Mouse (Mus musculus) MEL (cell line): ENCODE results near the gene Dcdc2b. TPM values are rescaled to one million over a fixed set of nuclear protein-coding genes. Genes with fewer than 3 reads are reported as not detected.

Experiments
- DNase-seq: peaks from one replicate; pipeline ENCODE4 v3.0.0; 2011; ENCODE audit warnings: low read depth, low spot score
- H3K27ac ChIP-seq: 2 replicates; pipeline ENCODE4 v1.5.1; 2012; ENCODE audit warnings: low read depth, mild to moderate bottlenecking, control low read depth, low read length, moderate library complexity; ENCODE audit not compliant: control insufficient read depth
- H3K27me3 ChIP-seq, 2 experiments: fragments of 150-350 bp in 1 of 2; sonication (generic) in 1 of 2; 2 replicates each; pipeline ENCODE4 v1.6.1; 2012; ENCODE audit warnings: low read length in 2 of 2, mild to moderate bottlenecking in 2 of 2, improper control_type of control experiment in 1 of 2, moderate library complexity in 1 of 2; ENCODE audit not compliant: insufficient read depth in 2 of 2, control insufficient read depth in 1 of 2
- H3K36me3 ChIP-seq, 2 experiments: 2 replicates each; pipeline ENCODE4 v1.6.1; 2012 to 2014; ENCODE audit warnings: low read length in 2 of 2, improper control_type of control experiment in 1 of 2, inconsistent platforms in 1 of 2, mild to moderate bottlenecking in 1 of 2; ENCODE audit not compliant: insufficient read depth in 2 of 2, control insufficient read depth in 1 of 2
- H3K4me1 ChIP-seq, 2 experiments: fragments of 150-350 bp in 1 of 2; sonication (generic) in 1 of 2; 2 replicates each; pipeline ENCODE4 v1.6.1; 2012; ENCODE audit warnings: low read length in 2 of 2, improper control_type of control experiment in 1 of 2, mild to moderate bottlenecking in 1 of 2; ENCODE audit not compliant: insufficient read depth in 2 of 2, control insufficient read depth in 1 of 2
- H3K4me3 ChIP-seq, 2 experiments: fragments of 150-350 bp in 1 of 2; sonication (generic) in 1 of 2; 2 replicates each; pipeline ENCODE4 v1.5.1; 2012; ENCODE audit warnings: low read depth in 2 of 2, low read length in 2 of 2, mild to moderate bottlenecking in 2 of 2, moderate library complexity in 2 of 2, control low read depth in 1 of 2, improper control_type of control experiment in 1 of 2; ENCODE audit not compliant: control insufficient read depth in 1 of 2, insufficient read depth in 1 of 2
- H3K79me2 ChIP-seq: 2 replicates; pipeline ENCODE4 v1.6.1; 2012; ENCODE audit warnings: mild to moderate bottlenecking, low read length, moderate library complexity; ENCODE audit not compliant: control insufficient read depth, poor library complexity, insufficient read depth
- H3K9ac ChIP-seq: 2 replicates; pipeline ENCODE4 v1.6.1; 2012; ENCODE audit warnings: low read depth, mild to moderate bottlenecking, control low read depth, low read length, moderate library complexity; ENCODE audit not compliant: control insufficient read depth, poor library complexity, severe bottlenecking
- H3K9me3 ChIP-seq: fragments of 150-350 bp; sonication (generic); replicated peaks from 2 replicates; pipeline ENCODE4 v1.6.1; 2012; ENCODE audit warnings: mild to moderate bottlenecking, low read length, improper control_type of control experiment, moderate library complexity; ENCODE audit not compliant: insufficient read depth
- BHLHE40 ChIP-seq: IDR thresholded peaks from 2 replicates; pipeline ENCODE4 v1.6.1; 2012; ENCODE audit warnings: low read depth, mild to moderate bottlenecking, inconsistent platforms, low read length, improper control_type of control experiment, borderline replicate concordance
- CHD1 ChIP-seq: IDR thresholded peaks from 2 replicates; pipeline ENCODE4 v1.6.1; 2012; ENCODE audit warnings: low read depth, mild to moderate bottlenecking, inconsistent platforms, low read length, improper control_type of control experiment
- CHD2 ChIP-seq: IDR thresholded peaks from 2 replicates; pipeline ENCODE4 v1.6.1; 2011; ENCODE audit warnings: low read length, improper control_type of control experiment
- CTCF ChIP-seq, 3 experiments: IDR thresholded peaks in 2 of 3; conservative IDR thresholded peaks in 1 of 3; 2 replicates each; pipeline ENCODE4 v1.5.1; 2011 to 2012; ENCODE audit warnings: low read length in 3 of 3, low read depth in 2 of 3, mild to moderate bottlenecking in 2 of 3, improper control_type of control experiment in 1 of 3, inconsistent platforms in 1 of 3, mixed read lengths in 1 of 3, moderate library complexity in 1 of 3; ENCODE audit not compliant: control insufficient read depth in 1 of 3, insufficient read depth in 1 of 3, poor library complexity in 1 of 3, severe bottlenecking in 1 of 3
- E2F4 ChIP-seq: IDR thresholded peaks from 2 replicates; pipeline ENCODE4 v1.6.1; 2011; ENCODE audit warnings: low read depth, low read length, improper control_type of control experiment, borderline replicate concordance
- ELF1 ChIP-seq: IDR thresholded peaks from 2 replicates; pipeline ENCODE4 v1.6.1; 2014; ENCODE audit warnings: low read depth, mild to moderate bottlenecking, inconsistent platforms, low read length, improper control_type of control experiment, moderate library complexity
- GABPA ChIP-seq: IDR thresholded peaks from 2 replicates; pipeline ENCODE4 v1.6.1; 2012; ENCODE audit warnings: low read depth, mild to moderate bottlenecking, inconsistent platforms, low read length, improper control_type of control experiment, moderate library complexity
- JUND ChIP-seq: IDR thresholded peaks from 2 replicates; pipeline ENCODE4 v1.6.1; 2011; ENCODE audit warnings: low read depth, mild to moderate bottlenecking, improper control_type of control experiment, low read length
- KAT2A ChIP-seq: conservative IDR thresholded peaks from 2 replicates; pipeline ENCODE4 v1.6.1; 2012; ENCODE audit warnings: low read depth, low read length, improper control_type of control experiment, inconsistent platforms
- MAFK ChIP-seq: IDR thresholded peaks from 2 replicates; pipeline ENCODE4 v1.6.1; 2011; ENCODE audit warnings: low read depth, mild to moderate bottlenecking, low read length, improper control_type of control experiment, borderline replicate concordance
- MAX ChIP-seq: IDR thresholded peaks from 2 replicates; pipeline ENCODE4 v1.6.1; 2011; ENCODE audit warnings: low read length, improper control_type of control experiment
- MAZ ChIP-seq: IDR thresholded peaks from 2 replicates; pipeline ENCODE4 v1.6.1; 2012; ENCODE audit warnings: low read depth, mild to moderate bottlenecking, inconsistent platforms, low read length, improper control_type of control experiment
- MXI1 ChIP-seq: IDR thresholded peaks from 2 replicates; pipeline ENCODE4 v1.6.1; 2011; ENCODE audit warnings: mild to moderate bottlenecking, low read depth, low read length, improper control_type of control experiment
- MYC ChIP-seq: IDR thresholded peaks from 2 replicates; pipeline ENCODE4 v1.6.1; 2011; ENCODE audit warnings: low read depth, mild to moderate bottlenecking, low read length, improper control_type of control experiment, moderate library complexity
- NRF1 ChIP-seq: IDR thresholded peaks from 2 replicates; pipeline ENCODE4 v1.6.1; 2014; ENCODE audit warnings: low read depth, mild to moderate bottlenecking, inconsistent platforms, low read length, improper control_type of control experiment, moderate library complexity; ENCODE audit not compliant: poor library complexity, insufficient read depth, severe bottlenecking
- RAD21 ChIP-seq: IDR thresholded peaks from 2 replicates; pipeline ENCODE4 v1.6.1; 2011; ENCODE audit warnings: mild to moderate bottlenecking, low read depth, low read length, improper control_type of control experiment
- RCOR1 ChIP-seq: IDR thresholded peaks from 2 replicates; pipeline ENCODE4 v1.6.1; 2012; ENCODE audit warnings: low read depth, mild to moderate bottlenecking, inconsistent platforms, low read length, improper control_type of control experiment
- SIN3A ChIP-seq: IDR thresholded peaks from 2 replicates; pipeline ENCODE4 v1.6.1; 2012; ENCODE audit warnings: low read length, improper control_type of control experiment, inconsistent platforms
- TAL1 ChIP-seq: IDR thresholded peaks from 2 replicates; pipeline ENCODE4 v1.6.1; 2012; ENCODE audit warnings: mild to moderate bottlenecking, inconsistent platforms, low read length, moderate library complexity, mixed read lengths
- TCF12 ChIP-seq: IDR thresholded peaks from 2 replicates; pipeline ENCODE4 v1.6.1; 2014; ENCODE audit warnings: low read depth, mild to moderate bottlenecking, inconsistent platforms, low read length, improper control_type of control experiment, moderate library complexity
- UBTF ChIP-seq: IDR thresholded peaks from 2 replicates; pipeline ENCODE4 v1.6.1; 2012; ENCODE audit warnings: low read depth, mild to moderate bottlenecking, inconsistent platforms, low read length, improper control_type of control experiment, moderate library complexity, borderline replicate concordance; ENCODE audit not compliant: insufficient read depth
- ZC3H11A ChIP-seq: IDR thresholded peaks from 2 replicates; pipeline ENCODE4 v1.6.1; 2012; ENCODE audit warnings: low read depth, mild to moderate bottlenecking, inconsistent platforms, low read length, improper control_type of control experiment
- ZKSCAN1 ChIP-seq: IDR thresholded peaks from 2 replicates; pipeline ENCODE4 v1.6.1; 2012; ENCODE audit warnings: low read depth, mild to moderate bottlenecking, inconsistent platforms, low read length, improper control_type of control experiment, moderate library complexity
- ZMIZ1 ChIP-seq: IDR thresholded peaks from 2 replicates; pipeline ENCODE4 v1.6.1; 2012; ENCODE audit warnings: low read depth, mild to moderate bottlenecking, inconsistent platforms, low read length, improper control_type of control experiment, moderate library complexity
- polyA plus RNA-seq, 2 experiments: library from polyadenylated mRNA; stranded (reverse) in 1 of 2; unstranded in 1 of 2; fragments of >175 nt in 1 of 2; fragments of >200 nt in 1 of 2; gene quantifications; 2 replicates each; pipeline versions ENCODE4 v1.2.1 to v1.2.4; 2012; ENCODE audit warnings: low replicate concordance in 2 of 2, low read depth in 1 of 2; ENCODE audit not compliant: insufficient read length in 2 of 2, insufficient read depth in 1 of 2, missing spikeins in 1 of 2
- total RNA-seq: library from RNA; depleted of rRNA; stranded (reverse); fragments of 300-350 nt; gene quantifications from 2 replicates; pipeline ENCODE4 v1.2.3, GENCODE M21; 2012

Gene Dcdc2b
- total and polyA plus RNA-seq, 3 experiments, result 1.3 TPM; not detected in 2

GRCm38 (mm10) chr4:129565139-129565538 lies 48.9 kb downstream of the Dcdc2b start:
- no peak overlapping the region for H3K4me3 ChIP-seq
- no peaks in the 10 kb centered on the region for H3K36me3 ChIP-seq
- no peaks in the 10 kb centered on the region; a peak in 2 of 4 replicates for H3K27me3 ChIP-seq
- no peak for DNase-seq
- no peaks in the 10 kb centered on the region for H3K9me3 ChIP-seq
- H3K79me2 ChIP-seq, result no peaks in the 10 kb centered on the region
- no peaks in the 10 kb centered on the region for H3K4me1 ChIP-seq
- no peak overlapping the region for H3K27ac ChIP-seq
- no peak overlapping the region for H3K9ac ChIP-seq
- TF ChIP-seq ZKSCAN1 (no peak), MXI1 (no peak), ZMIZ1 (no peak), KAT2A (no peak), ELF1 (no peak), MAZ (no peak), MYC (no peak), TAL1 (no peak), TCF12 (no peak), ZC3H11A (no peak), CHD2 (no peak), BHLHE40 (no peak), MAFK (no peak), RAD21 (no peak), E2F4 (no peak), JUND (no peak), RCOR1 (no peak)

- H3K36me3 ChIP-seq, result no peaks in the 10 kb centered on the region
- H3K27ac ChIP-seq, result no peak overlapping the region
- H3K4me1 ChIP-seq, result no peaks in the 10 kb centered on the region
- no peaks in the 10 kb centered on the region for H3K79me2 ChIP-seq
- no peak for TF ChIP-seq MAX
- no peak for TF ChIP-seq JUND
- no peak for TF ChIP-seq CHD2
- no peak for TF ChIP-seq NRF1
- no peak for TF ChIP-seq CTCF (IDR thresholded peaks at IDR 0.05 in 2 of 3, conservative IDR thresholded peaks at IDR 0.05 in 1 of 3; ENCODE audit: control insufficient read depth in 1 of 3, insufficient read depth in 1 of 3, low read depth in 2 of 3, low read length in 3 of 3, poor library complexity in 1 of 3, severe bottlenecking in 1 of 3)
- no peak for TF ChIP-seq TCF12
- no peak for TF ChIP-seq CHD1
- TF ChIP-seq SIN3A, result no peak
- TF ChIP-seq GABPA, result no peak
- no peak for TF ChIP-seq UBTF
- no peak for TF ChIP-seq MAFK
- no peak overlapping the region for H3K9ac ChIP-seq
- no peak for DNase-seq
- H3K4me3 ChIP-seq, result no peak overlapping the region
- no peaks in the 10 kb centered on the region; a peak in 2 of 4 replicates for H3K27me3 ChIP-seq
- H3K9me3 ChIP-seq, result no peaks in the 10 kb centered on the region
These were observed 50.3 kb downstream of the Dcdc2b start for GRCm38 (mm10) chr4:129563718-129564117.
